Mouse (Mus musculus) forebrain, embryonic 16.5 days (tissue): ENCODE data around the gene Serpina3m. TPM values are rescaled to one million over a fixed set of nuclear protein-coding genes. Genes with fewer than 3 reads are reported as not detected.
"Not testable (repeated sequence)": the region's sequence is repeated elsewhere in the genome, so short reads cannot be mapped to it uniquely, and the experiment has no call there.

Experiments
- ATAC-seq: fragments of 200-750 bp; cut with Nextera tagmentation; 2 replicates; pipeline ENCODE4 v1.8.0; 2017; ENCODE audit warnings: mild to moderate bottlenecking, moderate library complexity
- H3K27ac ChIP-seq: fragments of 300-500 bp; sonication (generic); 2 replicates; pipeline ENCODE4 v1.5.1; 2014; ENCODE audit warnings: low read length, control low read depth
- H3K27me3 ChIP-seq: fragments of 300-500 bp; sonication (generic); replicated peaks from 2 replicates; pipeline ENCODE4 v1.6.1; 2014; ENCODE audit warnings: low read length; ENCODE audit not compliant: control insufficient read depth, insufficient read depth
- H3K36me3 ChIP-seq: fragments of 300-500 bp; sonication (generic); 2 replicates; pipeline ENCODE4 v1.6.1; 2014; ENCODE audit not compliant: control insufficient read depth, insufficient read depth
- H3K4me1 ChIP-seq: fragments of 300-500 bp; sonication (generic); replicated peaks from 2 replicates; pipeline ENCODE4 v1.6.1; 2014; ENCODE audit warnings: low read length; ENCODE audit not compliant: control insufficient read depth, insufficient read depth
- H3K4me2 ChIP-seq: fragments of 300-500 bp; sonication (generic); 2 replicates; pipeline ENCODE4 v1.6.1; 2014; ENCODE audit warnings: mild to moderate bottlenecking, low read length, control low read depth
- H3K4me3 ChIP-seq: fragments of 300-500 bp; sonication (generic); replicated peaks from 2 replicates; pipeline ENCODE4 v1.5.1; 2014; ENCODE audit warnings: mild to moderate bottlenecking, low read length, control low read depth
- H3K9ac ChIP-seq: fragments of 300-500 bp; sonication (generic); replicated peaks from 2 replicates; pipeline ENCODE4 v1.6.1; 2014; ENCODE audit warnings: low read depth, low read length, control low read depth
- H3K9me3 ChIP-seq: fragments of 300-500 bp; sonication (generic); 2 replicates; pipeline ENCODE4 v1.6.1; 2016; ENCODE audit warnings: low read length; ENCODE audit not compliant: control insufficient read depth
- WGBS: fragments of 180-500 bp; shearing (Covaris S2); extraction: QIAGEN DNeasy Blood & Tissue Kit; methylation state at CpG from one replicate; pipeline ENCODE4 v1.1.7; 2014; 5-methylcytosine and 5-hydroxymethylcytosine counted together
- polyA plus RNA-seq: library from polyadenylated mRNA; unstranded; fragments of >200 nt; fragmentation: Nextera tagmentation; extraction: Ambion mirVana; gene quantifications from 2 replicates; pipeline ENCODE4 v1.2.1, GENCODE M21; 2015

Serpina3m gene
- polyA plus RNA-seq, 1 experiment from 2014 or later: not detected

- H3K9ac ChIP-seq: no peak overlapping the region
- WGBS: 97% methylated on average over 11 of the region's 11 CpGs
- H3K4me1 ChIP-seq: no peaks in the 10 kb centered on the region
- H3K27ac ChIP-seq: no peak overlapping the region
- H3K36me3 ChIP-seq: no peaks in the 10 kb centered on the region
- no peak for ATAC-seq
- H3K4me2 ChIP-seq: no peak overlapping the region
- H3K27me3 ChIP-seq: no peaks in the 10 kb centered on the region
- peaks cover 3% of the 10 kb centered on the region; the same call in 1 of the 2 replicates for H3K9me3 ChIP-seq
- H3K4me3 ChIP-seq: no peak overlapping the region
These were observed 41.6 kb downstream of the Serpina3m start for GRCm38 (mm10) chr12:104379856-104380255.

- not testable (repeated sequence) for ATAC-seq, H3K27ac ChIP-seq, H3K4me3 ChIP-seq, H3K9me3 ChIP-seq, H3K27me3 ChIP-seq, H3K36me3 ChIP-seq, H3K9ac ChIP-seq, H3K4me1 ChIP-seq, H3K4me2 ChIP-seq
- WGBS: 96% methylated on average over 8 of the region's 8 CpGs
These were observed 42.9 kb downstream of the Serpina3m start for GRCm38 (mm10) chr12:104381071-104381604.

- H3K9ac ChIP-seq, H3K27me3 ChIP-seq, H3K36me3 ChIP-seq, ATAC-seq, H3K4me1 ChIP-seq, H3K4me2 ChIP-seq, H3K9me3 ChIP-seq, H3K27ac ChIP-seq, H3K4me3 ChIP-seq: not testable (repeated sequence)
These were observed 47.7 kb downstream of the Serpina3m start for GRCm38 (mm10) chr12:104385987-104386386.

- H3K9ac ChIP-seq, ATAC-seq: not testable (repeated sequence)
- WGBS: 64% methylated on average over 2 of the region's 2 CpGs
These were observed 48.6 kb downstream of the Serpina3m start for GRCm38 (mm10) chr12:104386878-104387277.

GRCm38 (mm10) chr12:104388477-104388876, 50.2 kb downstream of the Serpina3m start:
- Histone ChIP-seq H3K9ac (no peak overlapping the region), H3K27me3 (no peaks in the 10 kb centered on the region), H3K4me3 (no peak overlapping the region), H3K9me3 (no peaks in the 10 kb centered on the region), H3K36me3 (no peaks in the 10 kb centered on the region), H3K27ac (no peak overlapping the region), H3K4me1 (no peaks in the 10 kb centered on the region), H3K4me2 (no peak overlapping the region)
- no peak for ATAC-seq

More at GRCm38 (mm10) chr12:104386878-104387277, 48.6 kb downstream of the Serpina3m start:
- H3K27me3 ChIP-seq, H3K36me3 ChIP-seq, H3K9me3 ChIP-seq, H3K27ac ChIP-seq, H3K4me2 ChIP-seq, H3K4me3 ChIP-seq, H3K4me1 ChIP-seq: not testable (repeated sequence)

GRCm38 (mm10) chr12:104391057-104391456, 52.8 kb downstream of the Serpina3m start:
- H3K4me2 ChIP-seq, H3K36me3 ChIP-seq, H3K4me3 ChIP-seq, H3K9ac ChIP-seq, ATAC-seq, H3K27ac ChIP-seq, H3K9me3 ChIP-seq, H3K27me3 ChIP-seq, H3K4me1 ChIP-seq: not testable (repeated sequence)
- WGBS: 75% methylated on average over 2 of the region's 2 CpGs

GRCm38 (mm10) chr12:104403968-104404367, 65.7 kb downstream of the Serpina3m start:
- 83% methylated on average over 5 of the region's 5 CpGs for WGBS
- Histone ChIP-seq H3K9ac (no peak overlapping the region), H3K27me3 (no peaks in the 10 kb centered on the region), H3K4me1 (no peaks in the 10 kb centered on the region), H3K4me3 (no peak overlapping the region), H3K36me3 (no peaks in the 10 kb centered on the region), H3K4me2 (no peak overlapping the region), H3K9me3 (no peaks in the 10 kb centered on the region), H3K27ac (no peak overlapping the region)
- ATAC-seq: no peak

GRCm38 (mm10) chr12:104406454-104406885, 68.2 kb downstream of the Serpina3m start, which contains the start of gene Serpina3n:
Gene Serpina3n (plus strand): TSS chr12:104406729.
- 64% methylated on average over 4 of the region's 4 CpGs for WGBS
- Histone ChIP-seq H3K4me1 (no peaks in the 10 kb centered on the region), H3K4me2 (no peak within 1 kb of the TSS)

GRCm38 (mm10) chr12:104412507-104412906, 74.2 kb downstream of the Serpina3m start:
- no peak for ATAC-seq
- 85% methylated on average over 6 of the region's 6 CpGs for WGBS
- no peak overlapping the region for H3K27ac ChIP-seq

More at GRCm38 (mm10) chr12:104406454-104406885, 68.2 kb downstream of the Serpina3m start, which contains the start of gene Serpina3n:
- no peak within 1 kb of the TSS for H3K4me3 ChIP-seq
- no peaks in the 10 kb centered on the region for H3K9me3 ChIP-seq
- H3K27ac ChIP-seq: no peak within 1 kb of the TSS
- H3K9ac ChIP-seq: no peak within 1 kb of the TSS
- no peaks in the 10 kb centered on the region for H3K27me3 ChIP-seq
- ATAC-seq: no peak
- no peaks in the 10 kb centered on the region for H3K36me3 ChIP-seq

GRCm38 (mm10) chr12:104414576-104414975, 76.3 kb downstream of the Serpina3m start:
- H3K4me2 ChIP-seq: no peak overlapping the region
- H3K4me1 ChIP-seq: peaks cover 8% of the 10 kb centered on the region; the same call in 1 of the 2 replicates
- no peaks in the 10 kb centered on the region for H3K27me3 ChIP-seq
- no peaks in the 10 kb centered on the region for H3K36me3 ChIP-seq
- H3K9ac ChIP-seq: no peak overlapping the region
- no peaks in the 10 kb centered on the region for H3K9me3 ChIP-seq
- no peak for ATAC-seq
- H3K27ac ChIP-seq: no peak overlapping the region
- no peak overlapping the region for H3K4me3 ChIP-seq
- WGBS: 52% methylated on average over 2 of the region's 2 CpGs

More at GRCm38 (mm10) chr12:104412507-104412906, 74.2 kb downstream of the Serpina3m start:
- no peaks in the 10 kb centered on the region for H3K27me3 ChIP-seq
- H3K4me1 ChIP-seq: no peaks in the 10 kb centered on the region
- no peak overlapping the region for H3K9ac ChIP-seq
- H3K4me3 ChIP-seq: no peak overlapping the region
- H3K36me3 ChIP-seq: no peaks in the 10 kb centered on the region
- no peaks in the 10 kb centered on the region for H3K9me3 ChIP-seq
- H3K4me2 ChIP-seq: no peak overlapping the region
